Mouse (Mus musculus): ENCODE measurements around the gene Isy1.

DNA sequence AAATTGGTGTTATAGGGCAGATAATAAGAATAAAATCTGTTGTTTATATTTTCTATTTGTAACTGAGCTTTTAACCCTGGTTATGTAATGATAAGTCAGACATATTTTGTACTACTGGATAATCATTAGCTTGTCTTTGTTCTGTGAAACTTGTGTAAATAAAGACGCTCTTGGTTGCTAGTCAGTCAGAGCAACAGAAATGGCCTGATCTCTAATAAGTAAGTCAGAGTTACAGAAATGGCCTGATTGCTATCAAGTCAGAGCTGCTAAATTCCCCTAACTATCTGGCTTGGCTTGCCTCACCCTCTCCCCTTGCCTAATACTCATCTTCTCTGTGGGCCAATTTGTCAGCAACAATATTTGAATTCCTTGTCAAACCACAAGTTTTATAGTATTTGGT, 48.1 kb upstream of the Isy1 start:
- TF ChIP-seq CTCF (IDR thresholded peaks at IDR 0.05; ENCODE audit: low read depth, low read length) (no peak), POLR2A (IDR thresholded peaks at IDR 0.05; ENCODE audit: extremely low read depth, insufficient read depth, low read length) (no peak)

Data from liver, adult 2 months (tissue).